Mouse (Mus musculus) liver, adult 2 months (tissue): Measurements from ENCODE around the gene Sned1.

Experiments
- CTCF ChIP-seq: fragments of 200-500 bp; IDR thresholded peaks from 2 replicates; pipeline ENCODE4 v1.5.1; 2011; ENCODE audit warnings: low read depth, low read length, control low read depth
- POLR2A ChIP-seq: fragments of 200-500 bp; IDR thresholded peaks from 2 replicates; pipeline ENCODE4 v1.6.1; 2011; ENCODE audit warnings: low read length, control low read depth; ENCODE audit not compliant: insufficient read depth; ENCODE audit errors: extremely low read depth

- TF ChIP-seq POLR2A = no peak
- TF ChIP-seq CTCF = no peak
Measured at GRCm38 (mm10) chr1:93255761-93256160, 20.1 kb downstream of the Sned1 start.
